Mouse (Mus musculus): ENCODE results near the gene D3Ertd751e. TPM values are rescaled to one million over a fixed set of nuclear protein-coding genes. Genes with fewer than 3 reads are reported as not detected.

The D3Ertd751e gene
- 10 to 100 TPM in 1 of 2 experiments, 1 to 10 TPM in 1; 10.0 to 12.5 TPM for total RNA-seq (2021)
- long read RNA-seq, full-length matches to known transcripts: 11 of 16 reads
- long read RNA-seq, partial matches to known transcripts: 0 of 16 reads
- long read RNA-seq, other reads (novel, unspliced or antisense): 5 of 16 reads

- DNase-seq (ENCODE audit: low spot score in 2 of 2): peak; percentile 98 to 99
Observed at GRCm38 (mm10) chr3:41742278-41742934, at the start of gene D3Ertd751e, which contains the start of gene Sclt1. Gene D3Ertd751e, plus strand, starts transcription at chr3:41742611. Gene Sclt1, minus strand, starts transcription at chr3:41742514.

GRCm38 (mm10) chr3:41695681-41696080 lies 46.7 kb upstream of the D3Ertd751e start:
- DNase-seq (ENCODE audit: low spot score in 2 of 2): no peak

GRCm38 (mm10) chr3:41741601-41742277 lies 672 bp upstream of the D3Ertd751e start:
- DNase-seq (ENCODE audit: low spot score in 2 of 2): peak; percentile 2 to 24

- peak in 1 of 2 experiments; percentile 13 for DNase-seq (ENCODE audit: low spot score in 2 of 2)
Observed at GRCm38 (mm10) chr3:41743436-41743835, 1.0 kb downstream of the D3Ertd751e start.

- no peak for DNase-seq (ENCODE audit: low spot score in 2 of 2)
Observed at GRCm38 (mm10) chr3:41754556-41754955, 12.1 kb downstream of the D3Ertd751e start.

- DNase-seq (ENCODE audit: low spot score in 2 of 2): no peak
Observed at GRCm38 (mm10) chr3:41762091-41762490, 19.7 kb downstream of the D3Ertd751e start.

GRCm38 (mm10) chr3:41812447-41812846 lies 70.0 kb downstream of the D3Ertd751e start:
- DNase-seq (ENCODE audit: low spot score in 2 of 2): no peak

Other genes with a start within 250 kb of the D3Ertd751e start
- 10 to 100 TPM; 40.5 to 40.7 TPM for gene Jade1, start 186.9 kb upstream of the D3Ertd751e start, total RNA-seq (2021)
- 10 to 100 TPM; 12.9 to 15.0 TPM for gene Sclt1, start 97 bp upstream of the D3Ertd751e start, total RNA-seq (2021)

All from layer of hippocampus, adult 18-20 months (tissue).